ENCODE assay signal across 8 mouse cellular contexts in the genomic region with DNA sequence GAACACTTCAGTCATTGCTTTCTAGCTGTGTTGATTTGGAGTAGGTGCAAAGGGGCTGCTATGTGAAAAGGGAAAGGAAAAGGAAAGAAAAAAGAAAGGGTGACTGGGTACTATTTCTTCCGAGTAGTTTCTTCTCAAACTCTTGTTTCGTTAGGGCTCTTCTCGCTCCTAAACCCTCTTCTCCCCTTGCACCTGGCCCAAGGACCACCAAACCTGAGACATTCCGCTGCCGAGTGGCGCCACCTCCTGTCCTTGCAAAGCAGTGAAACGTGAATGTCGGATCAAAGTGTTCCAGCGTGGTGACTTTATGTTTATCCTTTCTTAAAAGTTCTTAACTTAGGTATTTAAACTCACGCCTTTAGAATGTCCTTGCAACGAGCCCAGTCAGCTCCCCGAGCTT. TPM values are rescaled to one million over a fixed set of nuclear protein-coding genes. Genes with fewer than 3 reads are reported as not detected.
DNase-seq lines count a peak whose midpoint lies in the region; ATAC-seq lines count a peak whose summit lies in the region.

No protein-coding gene starts in this region.

- H3K4me3 ChIP-seq in heart, embryonic 14.5 days (ENCODE audit: control insufficient read depth in 1 of 2, insufficient read depth in 1 of 2, low read depth in 1 of 2, low read length in 2 of 2) = peak overlapping the region in 1 of 2 experiments; percentile 46; a peak in 2 of 4 replicates
- peak overlapping the region; percentile 90 for H3K4me3 ChIP-seq in megakaryocyte, embryonic 14.5 days (replicated peaks)
- peak overlapping the region; percentile 28 for H3K4me3 ChIP-seq in stomach, embryonic 15.5 days (replicated peaks)

- H3K4me2 ChIP-seq in heart, embryonic 14.5 days (ENCODE audit: low read length) = peak overlapping the region; percentile 93
- peak overlapping the region; percentile 59 for H3K4me2 ChIP-seq in stomach, embryonic 15.5 days

- no peak for ATAC-seq in heart, embryonic 14.5 days (ENCODE audit: insufficient number of reproducible peaks, insufficient read depth, low FRiP score, low read depth)
- ATAC-seq in stomach, embryonic 15.5 days (ENCODE audit: insufficient read depth, low FRiP score, low read depth) = no peak

- 0 out of 2 replicates have a peak overlapping the region, but pooled peaks have one; percentile 49 for H3K9ac ChIP-seq in heart, embryonic 14.5 days (ENCODE audit: low read length)
- H3K9ac ChIP-seq in stomach, embryonic 15.5 days = no peak overlapping the region

- WGBS in heart, embryonic 14.5 days = under 1% methylated on average over 12 of the region's 12 CpGs
- under 1% methylated on average over 12 of the region's 12 CpGs for WGBS in stomach, embryonic 15.5 days

- no peaks in the 10 kb centered on the region for H3K27me3 ChIP-seq in heart, embryonic 14.5 days (ENCODE audit: control insufficient read depth, insufficient read depth, low read length)
- peaks cover 47% of the 10 kb centered on the region for H3K27me3 ChIP-seq in megakaryocyte, embryonic 14.5 days (replicated peaks)
- peaks cover 5% of the 10 kb centered on the region; the same call in 1 of the 2 replicates for H3K27me3 ChIP-seq in stomach, embryonic 15.5 days (replicated peaks)

- no peaks in the 10 kb centered on the region for H3K9me3 ChIP-seq in heart, embryonic 14.5 days (ENCODE audit: control insufficient read depth, low read length)
- no peaks in the 10 kb centered on the region for H3K9me3 ChIP-seq in megakaryocyte, embryonic 14.5 days
- no peaks in the 10 kb centered on the region for H3K9me3 ChIP-seq in stomach, embryonic 15.5 days

- H3K36me3 ChIP-seq in heart, embryonic 14.5 days (ENCODE audit: control insufficient read depth, insufficient read depth, low read length) = no peaks in the 10 kb centered on the region
- H3K36me3 ChIP-seq in megakaryocyte, embryonic 14.5 days (replicated peaks; ENCODE audit: low read length) = no peaks in the 10 kb centered on the region
- H3K36me3 ChIP-seq in stomach, embryonic 15.5 days = no peaks in the 10 kb centered on the region

- peaks cover 15 to 40% of the 10 kb centered on the region in 2 experiments for H3K4me1 ChIP-seq in heart, embryonic 14.5 days (ENCODE audit: control insufficient read depth in 2 of 2, insufficient read depth in 2 of 2, low read length in 2 of 2)
- peaks cover 54% of the 10 kb centered on the region for H3K4me1 ChIP-seq in megakaryocyte, embryonic 14.5 days
- H3K4me1 ChIP-seq in stomach, embryonic 15.5 days = peaks cover 21% of the 10 kb centered on the region

- peak; percentile 56 for DNase-seq in ovary, postnatal 36 days (ENCODE audit: low spot score)
- DNase-seq in ovary, postnatal 10 days (ENCODE audit: low spot score) = no peak
- DNase-seq in cerebellum, postnatal 25 days = peak; percentile 47 to 69
- peak; percentile 67 to 72 for DNase-seq in kidney, postnatal 25 days
- no peak for DNase-seq in urinary bladder, adult 2 months (ENCODE audit: low spot score)

- no peak overlapping the region for H3K27ac ChIP-seq in heart, embryonic 14.5 days (replicated peaks in 1 of 2; ENCODE audit: control insufficient read depth in 1 of 2, insufficient read depth in 1 of 2, low read depth in 2 of 2, low read length in 2 of 2)
- H3K27ac ChIP-seq in stomach, embryonic 15.5 days = no peak overlapping the region

RNA-seq across cellular contexts. Expression of a gene that starts 2.4 kb away (rescaled TPM):
- 45.5 and 49.7 TPM in 2 replicates for polyA plus RNA-seq in heart, embryonic 14.5 days (2014; fragmentation: Nextera tagmentation; extraction: Ambion mirVana)
- not detected in 2 replicates for polyA plus RNA-seq in megakaryocyte, embryonic 14.5 days (2012; ENCODE audit: insufficient read depth, low replicate concordance)
- 2.8 and 3.0 TPM in 2 replicates for polyA plus RNA-seq in stomach, embryonic 15.5 days (2015; fragmentation: Nextera tagmentation; extraction: Ambion mirVana)
- polyA plus RNA-seq in urinary bladder, adult 2 months (2012; rRNA removed) = 14.7 and 17.0 TPM in 2 replicates

RNA-seq across cellular contexts. Expression of a gene that starts 13.1 kb away (rescaled TPM):
- 38.4 and 48.0 TPM in 2 replicates for polyA plus RNA-seq in heart, embryonic 14.5 days (2014; fragmentation: Nextera tagmentation; extraction: Ambion mirVana)
- 39.8 and 61.7 TPM in 2 replicates for polyA plus RNA-seq in megakaryocyte, embryonic 14.5 days (2012; ENCODE audit: insufficient read depth, low replicate concordance)
- polyA plus RNA-seq in stomach, embryonic 15.5 days (2015; fragmentation: Nextera tagmentation; extraction: Ambion mirVana) = 31.9 and 36.8 TPM in 2 replicates
- 84.0 and 96.2 TPM in 2 replicates for polyA plus RNA-seq in urinary bladder, adult 2 months (2012; rRNA removed)

RNA-seq across cellular contexts. Expression of a gene that starts 15.1 kb away (rescaled TPM):
- polyA plus RNA-seq in heart, embryonic 14.5 days (2014; fragmentation: Nextera tagmentation; extraction: Ambion mirVana) = 45.1 and 51.7 TPM in 2 replicates
- 0.30 TPM in 1 of 2 replicates, not detected in the other for polyA plus RNA-seq in megakaryocyte, embryonic 14.5 days (2012; ENCODE audit: insufficient read depth, low replicate concordance)
- polyA plus RNA-seq in stomach, embryonic 15.5 days (2015; fragmentation: Nextera tagmentation; extraction: Ambion mirVana) = 25.2 and 26.7 TPM in 2 replicates
- 28.6 and 30.4 TPM in 2 replicates for polyA plus RNA-seq in urinary bladder, adult 2 months (2012; rRNA removed)

RNA-seq across cellular contexts. Expression of a gene that starts 22.2 kb away (rescaled TPM):
- 58.3 and 65.3 TPM in 2 replicates for polyA plus RNA-seq in heart, embryonic 14.5 days (2014; fragmentation: Nextera tagmentation; extraction: Ambion mirVana)
- 3.7 and 183 TPM in 2 replicates for polyA plus RNA-seq in megakaryocyte, embryonic 14.5 days (2012; ENCODE audit: insufficient read depth, low replicate concordance)
- 159 and 180 TPM in 2 replicates for polyA plus RNA-seq in stomach, embryonic 15.5 days (2015; fragmentation: Nextera tagmentation; extraction: Ambion mirVana)
- 53.4 and 78.9 TPM in 2 replicates for polyA plus RNA-seq in urinary bladder, adult 2 months (2012; rRNA removed)

RNA-seq across cellular contexts. Expression of a gene that starts 24.8 kb away (rescaled TPM):
- 3.1 and 3.9 TPM in 2 replicates for polyA plus RNA-seq in heart, embryonic 14.5 days (2014; fragmentation: Nextera tagmentation; extraction: Ambion mirVana)
- polyA plus RNA-seq in megakaryocyte, embryonic 14.5 days (2012; ENCODE audit: insufficient read depth, low replicate concordance) = 10.4 and 16.9 TPM in 2 replicates
- polyA plus RNA-seq in stomach, embryonic 15.5 days (2015; fragmentation: Nextera tagmentation; extraction: Ambion mirVana) = 5.3 and 5.6 TPM in 2 replicates
- polyA plus RNA-seq in urinary bladder, adult 2 months (2012; rRNA removed) = 37.5 and 49.5 TPM in 2 replicates

Comparison
In these comparisons a context has a peak if more than half of its experiments do, and no peak if none do; other contexts are left out.
1. DNase-seq: peak in ovary, postnatal 36 days (single experiment), cerebellum, postnatal 25 days (2 of 2) and kidney, postnatal 25 days (2 of 2); none in ovary, postnatal 10 days (single experiment) and urinary bladder, adult 2 months (single experiment).
2. RNA of a gene that starts 15.1 kb away (polyA plus RNA-seq): 45.1 to 51.7 TPM in heart, embryonic 14.5 days, 28.6 to 30.4 TPM in urinary bladder, adult 2 months and 25.2 to 26.7 TPM in stomach, embryonic 15.5 days; 0.30 TPM in megakaryocyte, embryonic 14.5 days; every median in the first group is over 10 times any median in the second.